Mouse (Mus musculus) right cerebral cortex, postnatal 25 days (tissue): ENCODE results near the gene Ttll6.
"Not testable (repeated sequence)": the region's sequence is repeated elsewhere in the genome, so short reads cannot be mapped to it uniquely, and the experiment has no call there.

Experiments
- DNase-seq: peaks from one replicate; pipeline ENCODE4 v3.0.0; 2022

Ttll6 gene

DNA sequence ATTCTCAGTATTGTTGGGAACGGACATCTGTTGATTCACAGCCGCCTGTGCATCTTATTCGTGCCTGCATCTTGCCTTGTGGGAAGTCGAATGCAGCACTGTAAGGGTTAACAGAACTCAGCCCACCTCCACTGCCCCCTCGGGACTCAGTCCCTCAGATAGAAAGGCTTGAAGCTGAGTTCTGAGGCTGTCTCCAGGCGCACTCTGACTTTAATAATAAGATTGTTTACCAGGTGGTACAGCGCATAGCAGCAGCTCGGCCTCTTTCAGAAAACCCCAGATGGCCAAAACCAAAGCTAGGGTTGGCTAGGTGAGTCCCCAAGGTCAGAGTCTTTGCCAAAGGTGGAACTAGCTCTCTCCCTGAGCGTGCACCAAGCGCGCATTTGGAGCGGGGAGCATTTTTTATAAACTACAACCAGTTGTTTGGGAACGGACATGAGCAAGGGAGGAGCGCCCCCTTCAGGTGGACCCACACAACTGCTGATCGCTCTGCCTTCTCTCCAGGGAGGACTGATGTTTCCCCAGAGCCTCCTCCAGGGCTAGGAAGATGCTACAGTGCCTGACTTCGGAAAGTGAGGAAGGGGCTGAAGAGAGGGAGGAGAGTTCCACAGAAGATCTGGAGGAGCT, at the start of gene Ttll6:
Gene Ttll6, plus strand, starts transcription at position 548 of the 627 bp plus-strand sequence.
- DNase-seq = peak; percentile 17

DNA sequence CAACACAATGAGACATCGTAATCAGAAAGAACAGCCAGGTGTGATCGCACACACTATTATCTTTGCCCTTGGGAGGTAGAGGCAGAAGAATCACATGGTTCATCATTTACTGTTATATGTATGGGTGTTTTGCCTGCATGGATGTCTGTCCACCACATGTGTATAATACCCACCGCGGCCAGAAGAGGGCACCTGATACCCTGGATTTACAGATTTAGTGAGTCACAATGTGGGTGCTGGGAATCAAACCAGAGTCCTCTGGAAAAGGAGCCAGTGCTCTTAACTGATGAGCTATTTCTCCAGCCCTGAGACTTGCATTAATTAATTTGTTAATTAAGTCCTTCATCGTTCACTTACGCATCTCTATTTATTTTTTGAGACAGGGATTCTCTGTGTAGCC, 45.6 kb upstream of the Ttll6 start:
- DNase-seq = no peak

DNA sequence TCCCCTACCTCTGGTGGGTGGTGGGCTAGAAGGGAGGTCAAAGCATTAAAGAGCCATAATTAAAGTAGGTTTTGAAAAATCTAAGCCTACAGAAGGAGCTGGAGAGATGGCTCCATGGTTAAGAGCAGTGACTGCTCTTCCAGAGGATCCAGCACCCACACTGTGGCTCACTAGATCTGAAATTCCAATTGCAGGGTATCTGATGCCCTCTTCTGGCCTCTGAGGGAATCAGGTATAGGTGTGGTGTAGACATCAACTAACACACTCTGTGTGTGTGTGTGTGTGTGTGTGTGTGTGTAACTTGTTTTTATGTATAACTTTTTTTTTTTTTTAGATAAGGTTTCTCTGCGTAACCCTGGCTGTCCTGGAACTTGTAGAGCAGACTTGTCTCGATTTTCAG, 42.5 kb upstream of the Ttll6 start:
- no peak for DNase-seq

DNA sequence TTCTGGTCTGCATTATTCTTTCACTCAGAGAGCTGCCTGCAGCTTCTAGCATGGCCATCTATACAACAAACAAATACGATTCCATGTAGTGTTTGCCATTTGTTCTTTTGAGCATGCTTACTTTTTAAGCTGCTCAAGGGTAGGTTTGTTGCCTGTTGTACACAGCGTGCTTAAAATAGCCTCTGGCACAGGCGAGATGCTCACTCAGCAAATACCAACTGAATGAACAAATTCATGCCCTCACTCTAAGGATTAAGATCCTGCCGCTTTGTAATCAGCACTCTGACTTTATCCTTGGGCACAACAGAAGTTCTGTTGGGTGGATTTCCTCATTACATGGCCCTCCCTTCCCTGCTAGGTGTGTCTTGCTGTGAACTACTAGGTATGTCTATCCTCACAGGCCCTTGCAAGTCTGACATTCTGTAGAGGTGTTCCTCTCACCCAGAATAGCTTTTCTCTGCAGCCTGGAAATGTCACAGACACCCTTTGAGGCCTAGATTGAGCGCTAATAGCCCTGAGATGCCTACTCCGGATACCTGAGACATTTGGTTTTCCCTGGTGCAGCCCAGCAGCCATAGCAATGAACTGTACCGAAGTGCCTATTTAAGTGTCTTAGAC, 40.8 kb upstream of the Ttll6 start:
- DNase-seq = no peak

DNA sequence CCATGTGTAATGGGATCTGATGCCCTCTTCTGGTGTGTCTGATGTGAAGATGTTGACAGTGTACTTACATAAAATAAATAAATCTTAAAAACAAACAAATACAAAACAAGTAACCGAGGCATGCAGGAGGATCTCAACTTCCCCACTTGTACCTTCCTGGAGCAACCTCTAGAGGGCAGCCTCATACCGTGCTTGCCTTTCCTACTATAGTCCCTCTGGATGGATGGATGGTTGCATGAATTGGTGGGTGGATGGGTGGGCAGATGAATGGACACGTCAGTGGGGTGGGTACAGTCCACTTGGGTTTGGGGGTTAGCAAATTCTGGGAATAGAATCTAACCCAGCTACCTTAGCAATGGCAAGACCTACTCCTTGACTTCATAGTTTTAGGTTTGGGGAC, 40.2 kb upstream of the Ttll6 start:
- DNase-seq = no peak

DNA sequence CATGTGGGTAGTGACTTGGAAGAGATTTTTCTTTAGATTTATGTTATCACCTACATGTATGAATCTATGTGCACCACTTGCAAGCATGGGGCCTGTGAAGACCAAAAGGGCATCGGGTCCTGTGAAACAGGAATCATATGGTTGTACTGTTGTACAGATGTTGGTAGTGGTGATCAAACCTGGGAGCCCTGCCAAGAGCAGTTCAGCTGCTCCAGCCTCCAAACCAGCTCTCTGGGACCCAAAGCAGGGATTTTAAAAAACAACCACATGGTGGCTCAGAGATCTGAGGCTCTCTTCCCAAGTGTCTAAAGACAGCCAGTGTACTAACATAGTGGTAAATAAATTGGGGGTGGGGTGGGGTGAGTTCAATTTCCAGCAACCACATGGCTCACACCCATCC, 25.2 kb upstream of the Ttll6 start:
- no peak for DNase-seq

DNA sequence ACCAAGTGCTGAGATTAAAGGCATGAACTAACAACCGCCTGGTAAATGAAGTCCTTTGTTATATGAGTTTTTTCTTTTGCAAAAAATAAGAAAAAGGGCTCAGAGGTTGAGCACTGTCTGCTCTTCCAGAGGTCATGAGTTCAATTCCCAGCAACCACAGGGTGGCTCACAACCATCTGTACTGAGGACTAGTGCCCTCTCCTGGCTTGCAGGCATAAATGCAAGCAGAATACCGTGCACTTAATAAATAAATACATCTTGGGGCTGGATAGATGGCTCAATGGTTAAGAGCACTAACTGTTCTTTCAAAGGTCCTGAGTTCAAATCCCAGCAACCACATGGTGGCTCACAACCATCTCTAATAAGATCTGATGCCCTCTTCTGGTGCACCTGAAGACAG, 22.6 kb upstream of the Ttll6 start:
- DNase-seq = not testable (repeated sequence)

DNA sequence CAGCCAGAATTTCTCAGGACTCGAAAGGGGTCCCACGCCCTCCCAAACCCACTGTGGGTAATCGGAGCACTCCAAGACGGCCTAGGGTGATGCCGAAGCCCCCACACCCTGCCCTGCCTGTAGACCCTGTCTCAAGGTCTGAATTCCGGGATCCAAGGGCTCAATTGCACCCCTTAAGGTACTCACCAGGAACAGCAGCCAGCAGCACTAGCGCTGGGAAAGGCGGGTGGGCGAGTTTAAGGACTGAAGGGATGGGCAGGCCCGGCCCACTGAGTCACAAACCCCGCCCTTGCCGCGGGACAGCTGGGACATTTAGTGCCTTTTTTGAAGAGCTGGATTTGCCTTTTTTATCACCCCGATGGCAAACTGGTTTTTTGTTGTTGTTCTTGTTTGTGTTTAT, 21.8 kb upstream of the Ttll6 start, which contains the start of gene Calcoco2:
Gene Calcoco2, minus strand, starts transcription at position 214 of the 400 bp plus-strand sequence.
- no peak for DNase-seq

DNA sequence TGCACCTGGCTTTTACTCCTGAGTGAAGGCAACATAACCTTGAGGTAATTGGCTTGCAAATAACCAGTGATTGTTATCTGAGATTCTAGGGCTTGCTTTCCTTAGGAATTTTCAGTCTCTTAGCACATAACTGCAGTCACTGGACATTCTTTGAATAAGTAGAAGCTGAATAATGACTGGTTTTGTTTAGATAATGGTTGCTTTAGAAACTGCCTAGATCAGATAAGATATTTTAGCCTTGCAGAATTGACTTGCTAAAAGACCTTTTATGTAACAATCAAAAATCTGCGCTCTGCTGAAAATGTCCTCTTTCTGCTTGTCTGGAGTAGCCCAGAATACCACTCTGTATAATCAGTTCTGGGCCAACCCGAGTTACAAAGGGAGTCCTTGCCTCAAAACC, 19.5 kb upstream of the Ttll6 start:
- DNase-seq = no peak

DNA sequence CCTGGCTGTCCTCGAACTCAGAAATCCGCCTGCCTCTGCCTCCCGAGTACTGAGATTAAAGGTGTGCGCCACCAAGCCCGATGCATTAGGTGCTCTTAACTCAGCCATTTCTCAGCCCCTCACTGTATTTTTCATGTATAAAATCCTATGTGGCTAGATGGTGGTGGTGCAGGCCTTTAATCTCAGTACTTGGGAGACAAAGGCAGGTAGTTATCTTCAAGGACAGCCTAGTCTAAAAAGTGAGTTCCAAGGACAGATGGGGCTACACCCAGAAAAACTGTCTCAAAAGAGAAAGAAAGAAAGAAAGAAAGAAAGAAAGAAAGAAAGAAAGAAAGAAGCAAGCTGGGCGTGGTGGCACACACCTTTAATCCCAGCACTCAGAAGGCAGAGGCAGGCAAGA, 18.2 kb upstream of the Ttll6 start:
- DNase-seq = no peak

DNA sequence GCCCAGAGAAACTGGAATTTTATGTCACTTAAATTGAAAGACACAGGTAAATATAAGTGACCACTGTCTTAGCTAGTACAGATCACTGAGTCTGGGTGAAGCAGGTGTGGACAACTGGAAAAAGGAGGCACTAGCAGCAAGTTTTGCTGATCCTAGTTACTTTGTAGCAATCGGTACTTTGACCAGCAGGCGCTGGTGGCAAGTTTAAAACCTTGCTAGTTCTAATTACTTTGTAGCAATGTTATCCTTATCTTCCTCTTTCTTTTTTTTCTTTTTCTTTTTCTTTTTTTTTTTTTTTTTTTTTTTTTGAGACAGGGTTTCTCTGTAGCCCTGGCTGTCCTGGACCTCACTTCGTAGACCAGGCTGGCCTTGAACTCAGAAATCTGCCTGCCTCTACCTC, 17.5 kb upstream of the Ttll6 start:
- DNase-seq = no peak

DNA sequence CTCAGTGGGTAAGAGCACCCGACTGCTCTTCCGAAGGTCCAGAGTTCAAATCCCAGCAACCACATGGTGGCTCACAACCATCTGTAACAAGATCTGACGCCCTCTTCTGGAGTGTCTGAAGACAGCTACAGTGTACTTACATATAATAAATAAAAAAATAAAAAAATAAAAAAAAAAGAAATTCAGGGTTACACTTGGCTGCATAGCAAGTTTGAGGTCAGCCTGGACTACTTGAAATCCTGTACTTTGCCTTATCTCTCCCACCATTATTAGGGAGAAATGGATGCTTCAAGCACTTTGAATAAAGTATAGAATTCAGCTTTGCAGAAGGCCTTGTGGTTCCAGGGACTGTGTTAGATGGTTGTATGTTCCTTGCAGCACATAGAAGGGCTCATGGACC, 16.7 kb upstream of the Ttll6 start:
- not testable (repeated sequence) for DNase-seq

DNA sequence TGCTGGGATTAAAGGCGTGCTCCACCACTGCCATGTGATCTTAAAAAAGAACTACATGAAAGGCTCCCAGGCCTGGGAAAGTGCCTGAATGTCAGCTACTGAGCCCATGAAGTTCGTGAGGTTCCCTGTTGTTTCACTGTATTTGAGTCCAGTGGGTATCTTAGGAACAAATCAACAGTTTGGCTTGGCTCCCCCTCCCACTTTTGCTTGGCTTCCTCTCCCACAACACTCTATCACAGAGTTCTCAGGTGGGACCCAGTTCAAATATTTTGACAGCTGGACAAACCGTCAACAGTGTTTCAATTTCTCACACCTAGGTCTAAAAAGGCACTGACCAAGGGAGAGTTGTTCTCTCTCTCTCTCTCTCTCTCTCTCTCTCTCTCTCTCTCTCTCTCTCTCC, 14.2 kb upstream of the Ttll6 start:
- no peak for DNase-seq

DNA sequence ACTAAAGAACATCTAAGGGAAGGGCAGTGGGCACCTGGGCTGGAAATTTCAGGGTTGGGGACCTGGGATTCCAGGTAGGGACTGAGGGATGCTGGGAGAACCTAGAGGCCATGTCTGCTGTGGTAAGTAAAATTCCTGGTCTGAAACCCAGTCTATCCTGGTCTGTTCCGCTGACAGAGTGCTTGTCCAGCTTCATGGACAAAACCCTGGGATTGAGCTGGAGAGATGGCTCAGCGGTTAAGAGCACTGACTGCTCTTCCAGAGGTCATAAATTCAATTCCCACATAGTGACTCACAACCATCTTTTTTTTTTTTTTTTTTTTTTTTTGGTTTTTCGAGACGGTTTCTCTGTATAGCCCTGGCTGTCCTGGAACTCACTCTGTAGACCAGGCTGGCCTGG, 10.8 kb upstream of the Ttll6 start:
- not testable (repeated sequence) for DNase-seq

DNA sequence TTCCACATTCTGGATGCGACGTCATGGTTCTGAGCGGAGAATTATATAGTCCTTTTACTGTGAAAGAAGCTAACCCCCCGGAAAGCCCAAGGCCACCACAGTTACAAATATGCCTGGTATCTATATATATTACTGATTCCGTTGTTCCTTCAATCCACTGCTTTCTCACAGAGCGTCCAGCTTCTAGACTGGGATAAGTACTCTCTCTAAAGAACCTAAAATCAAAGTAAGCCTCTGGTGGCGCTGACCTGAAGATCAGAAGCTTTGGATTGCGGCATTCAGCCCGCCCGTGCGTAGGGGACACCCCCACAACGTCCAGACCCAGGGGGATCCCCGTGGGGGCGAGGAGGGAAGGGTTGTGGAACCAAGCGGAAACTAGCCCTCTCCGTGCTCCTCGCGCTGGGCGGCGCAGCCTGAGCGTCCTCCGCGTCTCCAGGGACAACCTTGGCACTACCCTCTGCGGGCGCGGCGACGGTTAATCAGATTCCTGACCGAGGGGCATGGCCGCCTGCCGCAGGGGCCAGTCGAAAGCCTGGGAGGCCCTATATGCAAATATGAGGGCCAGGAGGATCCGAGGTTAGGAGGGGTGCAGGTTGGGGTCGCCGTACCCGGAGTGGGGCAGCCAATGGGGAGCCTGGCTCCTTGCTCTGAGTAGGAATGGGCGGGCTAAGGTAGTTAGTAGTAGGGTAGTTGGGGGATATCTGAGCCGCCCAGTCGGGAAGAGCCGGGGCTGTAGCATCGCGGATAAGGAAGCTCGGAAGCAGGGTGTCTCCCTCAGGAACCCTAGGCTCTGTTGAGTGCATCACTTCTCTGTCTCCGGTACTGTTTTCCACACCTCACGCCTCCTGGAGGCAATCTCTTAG, 9.3 kb upstream of the Ttll6 start:
- no peak for DNase-seq

DNA sequence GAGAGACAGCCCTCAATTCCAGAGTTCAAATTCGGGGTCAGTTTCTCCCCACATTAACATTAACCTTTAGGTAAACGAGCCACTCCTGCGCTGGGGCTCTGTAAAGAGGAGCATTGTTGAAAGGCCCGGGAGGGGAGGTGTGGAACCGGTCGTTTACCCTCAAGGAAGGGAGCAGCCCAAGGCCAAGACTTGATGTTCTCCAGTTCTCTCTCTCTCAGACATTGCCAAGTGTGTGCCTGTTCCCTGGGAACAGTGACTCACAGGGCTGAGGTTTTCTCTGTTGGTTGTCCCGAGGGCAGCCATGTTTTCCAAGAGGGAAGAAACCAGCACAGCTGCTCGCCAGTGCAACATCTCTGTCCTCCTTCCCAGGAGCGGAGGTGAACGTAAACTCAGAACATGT, 3.0 kb upstream of the Ttll6 start:
- DNase-seq = no peak

DNA sequence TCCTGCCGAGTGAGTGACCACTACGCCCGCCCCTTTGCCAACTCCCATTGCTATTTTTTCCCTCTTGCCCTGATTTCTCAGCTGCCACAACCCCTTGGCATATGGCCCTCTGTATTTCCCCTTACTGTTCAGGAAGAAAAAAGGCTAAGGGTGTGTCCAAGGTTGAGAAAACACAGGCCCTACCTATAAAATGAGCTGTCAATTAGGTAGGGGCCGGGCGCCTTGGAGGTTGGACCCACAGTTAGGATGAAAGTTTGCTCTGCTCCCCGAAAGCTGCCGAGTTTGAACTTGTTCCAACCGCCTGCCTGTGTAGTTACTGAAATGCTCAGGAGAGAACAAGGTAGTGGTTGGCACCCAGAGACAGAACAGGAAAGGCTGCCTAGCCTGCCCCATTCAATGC, 2.3 kb downstream of the Ttll6 start:
- no peak for DNase-seq

DNA sequence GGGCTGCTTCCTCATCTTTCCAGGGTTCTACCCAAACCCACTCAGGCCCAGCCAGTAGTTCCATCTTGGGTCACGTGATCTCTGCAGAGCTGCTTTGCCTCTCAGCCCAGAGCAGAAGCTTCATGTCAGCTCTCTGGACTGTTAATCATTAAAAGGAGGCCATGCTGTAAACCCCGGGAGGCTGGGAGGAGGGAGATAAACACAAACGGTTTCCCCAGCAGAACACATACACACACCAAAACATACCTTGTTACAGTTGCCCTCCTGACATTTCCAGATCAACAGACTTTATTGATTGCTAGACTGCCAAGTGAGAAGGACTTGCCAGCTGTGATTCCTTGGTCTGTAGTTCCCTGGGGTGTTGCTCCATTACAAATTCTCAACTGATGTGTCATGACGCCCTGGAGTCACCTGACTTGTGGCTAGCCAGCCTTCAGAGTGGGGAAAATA, 7.2 kb downstream of the Ttll6 start:
- no peak for DNase-seq

DNA sequence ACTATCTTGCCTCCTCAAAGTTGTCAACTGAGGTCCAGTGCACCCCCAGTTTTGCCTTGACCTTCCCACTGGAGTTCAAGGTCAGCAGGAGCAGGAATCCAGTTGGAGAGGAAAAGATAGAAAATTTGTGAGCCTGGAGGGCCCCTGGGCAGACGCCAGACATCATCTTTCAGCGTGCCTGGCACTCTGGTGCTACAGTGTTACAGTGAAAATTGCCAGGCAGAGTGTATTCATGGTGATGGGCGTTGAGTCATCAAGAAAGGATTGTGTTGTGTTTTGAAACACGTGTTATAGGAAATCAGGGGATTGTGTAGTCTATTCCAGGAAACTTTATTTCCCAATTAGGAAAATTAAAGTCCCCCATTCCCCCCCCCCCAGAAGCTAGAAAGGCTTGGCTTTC, 10.2 kb downstream of the Ttll6 start:
- no peak for DNase-seq

DNA sequence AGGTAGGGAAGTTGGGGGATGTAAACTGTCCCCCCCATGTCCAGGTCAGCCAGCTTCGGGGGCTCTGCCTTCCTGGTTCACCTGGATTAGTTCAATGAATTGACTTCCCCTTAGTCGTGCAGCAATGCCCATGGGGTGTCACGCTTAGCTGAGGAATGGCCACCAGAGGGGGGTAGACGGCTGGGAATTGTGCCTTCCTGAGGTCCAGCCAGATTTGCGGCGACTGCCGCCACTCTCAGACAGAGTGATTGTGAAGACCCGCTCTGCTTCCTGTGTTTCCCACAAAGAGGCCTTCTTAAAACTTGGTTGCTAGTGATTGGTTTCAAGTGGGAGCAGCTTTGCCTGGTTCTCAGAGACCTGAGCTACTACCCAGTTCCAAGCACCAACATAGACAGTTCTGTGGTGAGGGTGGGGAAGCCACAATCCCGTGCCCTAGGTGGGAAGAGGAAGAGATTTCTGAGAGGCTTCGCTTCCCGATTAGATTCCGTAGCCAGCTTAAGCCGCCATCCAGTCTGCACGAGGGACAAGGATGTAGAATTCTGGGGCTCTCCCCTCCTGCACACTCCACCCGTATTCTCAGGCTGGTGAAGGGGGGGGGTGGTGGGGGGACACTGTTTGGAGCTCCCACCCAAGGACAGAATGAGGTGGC, 12.2 kb downstream of the Ttll6 start:
- DNase-seq = peak; percentile 43

DNA sequence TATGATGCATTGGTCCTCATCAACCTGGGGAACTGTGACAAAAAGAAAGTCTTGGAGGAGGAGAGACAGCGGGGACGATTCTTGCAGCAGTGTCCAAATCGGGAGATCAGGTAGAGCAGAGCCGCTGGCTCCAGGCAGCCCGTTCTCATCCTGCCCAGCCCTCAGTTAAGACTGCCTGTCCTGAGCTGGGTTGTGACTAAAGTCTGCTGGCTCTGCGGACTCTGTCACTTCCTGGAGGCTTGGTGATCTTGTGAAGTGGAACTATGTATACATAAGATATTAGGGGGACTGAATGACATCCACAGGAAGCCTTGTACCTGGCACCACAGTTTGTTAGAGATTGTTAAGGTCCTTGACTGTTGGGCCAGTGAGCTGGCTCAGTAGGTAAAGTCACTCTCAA, 13.9 kb downstream of the Ttll6 start:
- no peak for DNase-seq

DNA sequence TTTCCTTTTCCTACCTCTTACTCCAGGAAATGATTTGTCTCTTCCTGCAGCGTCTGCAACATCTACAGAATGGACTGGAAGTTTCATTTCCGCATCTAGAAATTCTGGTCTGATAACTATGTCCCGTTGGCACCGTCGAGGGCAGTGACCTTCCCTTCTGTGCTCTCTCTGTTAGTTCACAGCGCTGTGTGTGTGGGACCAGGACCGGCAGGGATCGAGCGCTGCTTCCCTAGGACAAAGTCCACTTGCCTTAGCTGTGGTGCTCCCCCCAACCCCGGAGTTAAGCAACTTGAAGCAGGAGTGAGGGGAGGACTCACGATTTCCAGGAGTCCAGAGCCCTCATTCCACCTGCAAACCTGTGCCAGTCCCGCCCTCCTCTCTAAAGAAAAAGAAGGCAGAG, 31.2 kb downstream of the Ttll6 start:
- no peak for DNase-seq

DNA sequence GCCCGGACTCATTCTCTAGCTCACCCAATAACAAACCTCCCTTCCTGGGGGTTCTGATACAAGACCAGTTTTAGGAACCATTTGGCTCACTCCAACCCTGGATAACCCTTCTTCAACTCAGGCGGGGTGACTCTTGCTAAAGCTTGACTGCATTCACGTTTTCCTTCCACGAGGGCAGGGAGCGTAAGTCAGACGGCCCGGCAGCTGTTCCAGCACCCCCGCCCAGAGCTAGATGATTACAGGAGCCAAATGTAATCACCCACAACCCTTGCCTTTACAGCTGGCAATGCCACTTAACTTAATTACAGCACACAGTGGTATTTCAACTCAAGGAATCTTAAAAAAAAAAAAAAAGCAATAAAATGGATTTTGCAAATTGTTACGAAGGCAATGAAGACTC, 34.5 kb downstream of the Ttll6 start:
- no peak for DNase-seq

DNA sequence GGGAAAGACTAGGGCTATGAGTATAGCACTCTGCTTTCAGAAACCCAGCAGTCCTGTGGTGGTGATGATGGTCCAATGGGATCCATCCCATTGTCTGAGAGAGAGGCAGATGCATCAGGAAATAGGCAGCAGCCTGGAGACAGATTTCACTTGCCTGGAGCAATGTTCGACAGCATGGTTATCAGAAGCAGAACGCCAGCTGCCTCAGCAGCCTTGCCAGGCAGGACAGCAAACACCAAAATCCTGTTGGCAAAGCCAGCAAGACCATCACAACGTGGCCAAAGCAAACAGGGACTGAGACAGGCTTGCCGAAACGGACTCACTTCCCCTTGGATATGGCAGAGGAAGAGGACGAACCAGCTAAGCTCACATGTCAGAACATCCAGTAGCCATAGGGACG, 35.4 kb downstream of the Ttll6 start:
- no peak for DNase-seq
